Mouse (Mus musculus) heart, adult 2 months (tissue): ENCODE data around the gene Dynlt1f.
"Not testable (repeated sequence)": the region's sequence is repeated elsewhere in the genome, so short reads cannot be mapped to it uniquely, and the experiment has no call there.

Experiments
- CTCF ChIP-seq: fragments of 200-600 bp; IDR thresholded peaks from 2 replicates; pipeline ENCODE4 v1.8.1; 2022; ENCODE audit warnings: antibody characterized with exemption, mild to moderate bottlenecking, moderate library complexity
- POLR2A ChIP-seq: fragments of 200-500 bp; IDR thresholded peaks from 2 replicates; pipeline ENCODE4 v1.6.1; 2011; ENCODE audit warnings: mild to moderate bottlenecking, low read depth, low read length, control low read depth; ENCODE audit not compliant: insufficient read depth

GRCm38 (mm10) chr17:6621976-6622375 lies 33.7 kb downstream of the Dynlt1f start:
- not testable (repeated sequence) for TF ChIP-seq CTCF, POLR2A
